Mouse (Mus musculus) erythroblast, embryonic 14.5 days (primary cell): ENCODE measurements around the gene Zfp422.

Source experiments
- GATA1 ChIP-seq: IDR thresholded peaks from 2 replicates; pipeline ENCODE4 v1.6.1; 2012; ENCODE audit warnings: low read length, inconsistent platforms, mixed read lengths
- TAL1 ChIP-seq: IDR thresholded peaks from 3 replicates; pipeline ENCODE4 v1.6.1; 2012; ENCODE audit warnings: low read length, inconsistent platforms, mixed read lengths

GRCm38 (mm10) chr6:116672349-116672748 is 43.5 kb upstream of the Zfp422 start:
- TF ChIP-seq TAL1 (no peak), GATA1 (no peak)
